Mouse (Mus musculus) cerebellum, adult 18-20 months (tissue): ENCODE data around the gene E2f6.

Experiments used
- DNase-seq, 2 experiments: peaks; one replicate each; pipeline ENCODE4 v3.0.0; 2021

Gene E2f6

DNA sequence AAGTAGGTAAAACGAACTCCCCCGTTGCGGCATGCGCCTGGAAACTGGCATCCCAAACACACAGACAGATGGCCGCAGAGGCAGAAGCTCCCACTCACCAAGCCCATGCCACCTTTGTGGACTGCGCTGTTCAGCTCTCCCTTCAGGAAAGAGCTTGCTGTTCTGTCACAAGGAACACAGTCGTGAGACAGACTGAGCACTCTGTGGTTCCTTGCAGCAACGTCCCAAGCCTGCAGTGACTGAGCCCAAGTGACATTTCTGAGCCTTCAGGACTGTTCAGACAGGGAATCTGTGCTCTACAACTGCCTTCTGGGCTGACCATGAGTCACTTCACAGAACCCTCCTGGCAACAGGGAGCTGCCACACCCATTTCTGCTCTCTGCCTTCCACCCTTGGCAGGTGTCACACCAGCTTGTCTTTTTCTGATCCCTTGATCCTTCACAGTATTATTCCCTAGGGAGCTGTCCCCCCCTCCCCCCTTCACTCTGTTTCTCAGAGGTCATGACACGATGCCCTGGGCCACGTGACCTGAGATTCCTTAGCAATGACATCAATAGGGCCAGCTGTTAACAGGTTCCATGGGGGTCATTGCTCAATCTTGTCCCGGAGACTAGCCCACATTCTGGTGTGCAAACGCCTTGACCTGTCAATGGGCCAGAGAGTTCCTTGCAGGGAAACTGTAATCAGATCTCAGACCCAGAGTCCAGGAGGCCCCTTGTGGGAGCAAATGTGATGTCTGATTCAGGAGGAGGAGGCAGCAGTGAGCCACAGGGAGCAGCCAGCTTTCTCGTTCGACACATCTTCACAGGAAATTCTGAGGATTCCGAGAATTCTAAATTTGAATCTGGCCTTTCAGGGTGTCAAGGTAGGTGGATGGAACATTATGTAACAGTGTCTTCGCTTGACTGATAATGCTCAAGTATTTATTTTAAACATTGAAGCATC, 39.9 kb downstream of the E2f6 start:
- DNase-seq: peak; percentile 77 to 79

DNA sequence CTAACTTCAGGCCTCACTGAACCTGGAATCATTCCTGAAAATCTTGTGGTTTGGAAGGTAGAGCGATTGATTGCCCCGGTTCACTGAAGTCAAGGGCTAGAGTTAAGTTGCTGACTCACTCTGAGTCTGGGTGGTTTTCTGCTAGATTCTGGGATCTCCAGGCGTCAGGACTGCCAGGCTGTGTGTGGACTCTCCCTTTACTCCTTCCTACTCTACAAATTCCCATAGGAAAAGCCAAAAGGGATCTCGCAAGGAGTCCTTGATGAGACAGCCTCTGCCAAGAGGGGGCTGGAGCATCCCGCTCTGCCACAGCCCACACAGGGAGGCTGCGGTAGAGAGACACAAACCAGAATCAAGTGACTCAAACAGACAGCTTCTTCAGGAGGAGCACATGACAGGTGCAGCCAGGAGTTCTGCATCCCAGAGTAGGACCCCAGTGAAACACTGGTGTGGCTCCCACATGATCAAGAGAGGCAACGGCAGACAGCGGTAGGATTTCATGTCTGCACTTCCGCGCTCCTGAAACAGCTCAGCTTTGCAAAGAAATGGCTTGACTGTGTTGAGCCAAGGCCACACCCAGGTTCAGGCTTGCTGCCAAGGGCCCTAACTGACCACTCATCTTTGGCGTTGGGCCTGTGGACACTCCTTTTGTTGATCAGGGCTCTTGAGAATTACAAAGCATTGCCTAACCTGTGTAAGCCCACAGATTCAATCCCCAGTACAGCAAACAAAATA, 42.8 kb downstream of the E2f6 start:
- peak in 1 of 2 experiments; percentile 47 for DNase-seq

DNA sequence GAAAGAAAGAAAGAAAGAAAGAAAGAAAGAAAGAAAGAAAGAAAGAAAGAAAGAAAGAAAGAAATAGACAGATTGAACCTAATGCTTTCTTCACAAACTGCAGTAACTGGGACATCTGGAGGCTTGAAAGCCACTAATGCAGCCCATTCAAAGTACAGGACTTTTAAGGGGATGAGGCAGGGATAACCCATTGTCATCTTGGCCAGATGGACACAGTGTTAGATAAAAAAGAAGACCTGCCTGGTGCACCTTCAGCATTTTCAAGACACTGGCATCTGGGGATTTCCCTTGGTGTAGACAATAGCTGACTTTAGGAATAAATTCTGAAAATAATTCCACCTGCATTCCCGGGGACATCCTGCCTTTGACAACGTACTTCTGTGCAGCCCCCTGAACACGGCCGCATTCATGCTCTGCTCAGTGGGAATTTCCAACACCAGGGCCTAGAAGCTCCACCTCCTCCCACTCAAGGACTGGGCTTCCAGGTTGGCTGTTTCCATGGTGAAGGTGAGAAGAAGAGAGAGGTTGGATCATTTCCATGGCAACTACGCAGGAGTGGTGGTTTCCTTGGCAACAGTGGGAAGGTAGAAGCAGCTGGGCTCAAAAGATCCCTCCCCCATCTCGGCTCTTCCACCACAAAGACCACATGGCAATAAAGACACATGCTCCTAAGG, 45.0 kb downstream of the E2f6 start:
- peak; percentile 67 to 77 for DNase-seq

DNA sequence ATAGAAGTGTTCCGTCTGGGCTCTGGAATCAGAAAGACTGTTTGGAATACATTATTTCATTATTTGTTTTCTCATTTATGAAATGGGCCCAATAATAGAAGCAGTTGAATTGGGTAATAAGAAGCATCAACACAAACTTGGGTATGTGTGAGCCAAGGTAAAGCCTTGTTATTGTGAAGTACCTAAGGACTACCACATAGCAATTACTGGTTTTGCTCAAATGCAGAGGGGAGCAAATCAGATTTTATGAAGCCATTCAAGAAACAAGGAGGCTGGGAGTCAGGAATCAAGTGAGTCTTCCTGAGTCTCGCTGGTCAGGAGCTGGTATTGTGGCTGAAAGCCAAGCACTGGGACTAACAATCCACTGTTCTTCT, 45.5 kb downstream of the E2f6 start:
- no peak for DNase-seq

DNA sequence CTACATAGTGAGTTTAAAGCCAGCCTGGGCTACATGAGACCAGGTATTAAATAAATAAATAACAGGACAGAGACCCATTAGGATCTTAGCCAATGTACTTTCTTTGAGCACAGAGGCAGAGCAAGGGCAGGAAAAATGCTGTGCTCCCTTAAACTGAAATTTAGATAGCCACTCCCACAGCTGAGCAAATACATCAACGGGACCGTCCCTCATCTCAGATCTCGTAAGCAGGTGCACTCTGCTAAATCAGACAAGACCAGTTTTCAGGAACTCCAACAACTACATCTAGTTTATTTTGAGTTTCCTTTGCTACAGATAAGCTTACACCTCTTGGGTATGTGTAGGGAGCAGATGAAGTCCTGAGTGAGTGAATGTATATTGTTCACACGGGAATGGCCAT, 47.3 kb downstream of the E2f6 start:
- no peak for DNase-seq

DNA sequence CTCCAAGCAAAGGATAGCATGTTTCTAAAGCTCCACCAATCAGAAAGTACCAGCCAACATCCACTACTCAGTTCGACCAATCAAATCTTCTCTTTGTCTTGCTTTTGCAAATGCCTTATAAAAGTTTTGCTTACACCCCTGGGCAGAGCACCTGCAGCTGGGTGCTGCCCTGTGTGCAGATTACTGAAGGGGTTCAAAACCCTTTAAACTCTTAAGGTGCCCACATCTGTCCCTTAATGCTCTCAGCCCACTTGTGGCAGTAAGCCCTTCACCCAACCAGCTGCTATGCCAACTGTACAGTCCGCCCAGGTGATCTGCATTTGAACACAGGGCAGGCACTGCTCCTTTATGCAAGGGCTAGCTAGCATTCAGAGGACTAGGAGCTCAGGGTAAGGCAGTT, 49.0 kb downstream of the E2f6 start:
- DNase-seq: no peak

DNA sequence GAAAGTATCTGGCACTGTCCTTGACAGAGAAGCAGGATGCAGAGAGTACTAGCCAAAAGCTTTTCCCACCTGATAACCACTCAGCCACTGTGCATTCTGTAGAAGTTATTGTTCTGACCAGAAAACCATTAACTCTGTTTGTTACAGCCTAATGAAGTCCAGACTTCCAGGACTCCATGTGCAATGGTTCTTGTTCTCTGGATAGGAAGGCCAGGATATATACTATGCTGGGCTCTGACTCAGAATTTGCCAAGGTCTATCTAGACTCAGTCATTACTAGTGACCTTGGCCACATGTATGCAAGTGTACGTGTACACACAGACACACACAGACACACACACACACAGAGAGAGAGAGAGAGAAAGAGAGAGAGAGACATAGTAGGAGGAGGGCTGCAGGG, 49.8 kb downstream of the E2f6 start:
- no peak for DNase-seq

DNA sequence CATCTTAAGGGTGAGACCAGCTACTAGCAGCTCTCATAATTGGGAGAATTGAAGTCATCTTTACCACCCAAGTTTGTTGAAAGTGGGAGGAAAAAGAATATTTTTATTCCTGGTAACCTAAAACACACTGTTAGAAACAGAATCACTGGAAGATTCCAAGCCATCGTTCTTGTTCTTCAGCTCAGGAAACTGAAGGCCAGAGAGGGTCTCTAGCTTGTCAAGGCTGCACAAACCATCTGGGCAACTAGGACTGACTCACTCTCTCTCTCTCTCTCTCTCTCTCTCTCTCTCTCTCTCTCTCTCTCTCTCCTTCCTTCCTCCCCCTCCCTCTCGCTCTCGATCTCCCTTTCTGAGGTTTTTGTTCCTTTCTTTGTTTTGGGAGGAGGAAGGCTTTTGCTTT, 50.2 kb downstream of the E2f6 start:
- no peak for DNase-seq

DNA sequence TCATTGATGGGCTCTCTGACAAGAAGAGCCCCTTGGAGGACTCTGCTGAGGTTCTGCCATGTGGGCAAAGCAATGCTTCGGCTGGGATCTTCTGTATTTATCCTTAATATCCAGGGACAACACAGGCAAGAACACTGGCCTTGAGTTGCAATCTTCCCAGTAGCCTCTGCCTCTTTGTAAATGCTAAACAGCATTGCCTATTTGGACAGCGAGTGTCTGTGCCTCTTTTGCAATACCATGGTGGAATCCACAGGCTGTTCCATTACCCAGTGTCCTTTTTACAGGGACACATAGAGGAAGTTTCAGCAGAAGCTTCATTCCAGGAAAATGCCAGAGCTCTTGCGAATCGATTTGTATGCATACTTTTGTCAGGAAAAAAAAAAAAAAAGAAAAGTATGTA, 53.7 kb downstream of the E2f6 start:
- no peak for DNase-seq

DNA sequence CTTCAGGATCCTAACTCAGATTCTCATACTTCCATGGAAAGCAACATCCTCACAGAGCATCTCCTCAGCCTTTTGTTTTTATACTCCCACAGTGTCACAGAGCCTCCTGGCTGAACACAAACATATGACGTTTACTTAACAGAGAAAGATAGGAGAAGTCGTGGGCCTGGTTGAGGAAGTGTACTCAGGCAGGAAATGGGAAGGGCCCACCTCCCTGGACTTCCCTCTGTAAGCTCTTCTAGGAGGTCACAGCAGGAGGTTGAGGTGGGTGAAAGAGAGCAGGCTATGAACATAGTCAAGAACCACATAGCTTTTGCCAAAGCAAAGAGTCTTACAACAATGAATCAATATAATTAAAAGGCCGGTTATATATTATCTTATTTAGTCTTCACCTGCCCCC, 55.1 kb downstream of the E2f6 start:
- DNase-seq: no peak

DNA sequence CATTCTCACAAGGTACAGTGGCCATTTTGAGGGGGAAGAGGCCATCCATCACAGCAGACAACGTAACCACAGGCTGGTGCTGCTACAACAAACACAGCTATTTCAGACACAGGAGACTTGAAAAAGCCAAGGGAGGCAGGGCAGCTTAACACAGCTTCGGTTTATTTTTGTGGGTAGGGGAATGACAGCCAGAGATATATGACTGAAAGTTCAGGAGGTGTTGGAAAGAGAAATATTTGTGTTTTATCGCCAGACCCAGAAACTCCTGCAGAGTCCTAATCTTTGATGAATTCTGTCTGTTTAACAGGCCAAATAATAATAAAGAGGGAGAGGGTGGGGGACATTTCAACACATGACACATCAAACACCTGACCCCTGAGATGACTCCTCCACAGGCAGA, 55.7 kb downstream of the E2f6 start:
- no peak for DNase-seq

DNA sequence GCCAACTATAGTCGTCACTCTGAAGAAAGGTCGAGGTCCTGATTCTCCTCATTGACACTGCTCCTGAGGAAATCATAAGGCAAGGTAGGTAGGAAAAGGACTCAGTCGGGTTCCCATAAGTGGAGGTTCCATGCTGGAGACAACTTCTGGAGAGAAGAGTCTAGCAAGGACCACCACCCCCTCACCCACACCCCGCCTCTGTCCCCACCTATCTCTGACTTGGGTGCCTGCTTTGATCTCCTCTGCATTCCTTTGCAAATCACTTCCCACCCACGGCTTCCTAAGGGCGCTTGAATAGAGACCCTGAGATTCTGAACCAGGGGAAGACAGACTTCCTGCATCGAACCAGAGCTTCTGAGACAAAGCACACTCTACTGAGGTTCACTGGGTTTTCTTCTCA, 56.5 kb downstream of the E2f6 start:
- DNase-seq: no peak

DNA sequence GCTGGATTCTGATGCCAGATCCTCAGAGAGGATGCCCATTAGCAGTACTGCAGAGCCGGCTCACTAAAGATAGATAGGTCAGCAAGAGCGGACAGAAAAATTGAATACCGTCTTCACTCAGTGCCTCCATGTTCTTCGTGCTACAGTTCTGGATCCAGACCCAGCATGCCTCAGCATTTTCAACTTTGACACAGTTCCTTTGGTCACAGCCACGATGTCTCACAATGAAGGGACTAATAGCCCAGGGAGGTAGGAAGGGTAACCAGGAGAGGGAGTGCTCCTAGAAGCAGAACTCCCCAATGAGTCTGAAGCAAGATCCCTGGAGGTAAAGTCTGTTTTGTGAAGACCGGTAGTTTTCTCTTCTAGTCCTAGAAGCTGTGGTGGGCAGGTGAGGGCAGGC, 57.9 kb downstream of the E2f6 start:
- DNase-seq: no peak

DNA sequence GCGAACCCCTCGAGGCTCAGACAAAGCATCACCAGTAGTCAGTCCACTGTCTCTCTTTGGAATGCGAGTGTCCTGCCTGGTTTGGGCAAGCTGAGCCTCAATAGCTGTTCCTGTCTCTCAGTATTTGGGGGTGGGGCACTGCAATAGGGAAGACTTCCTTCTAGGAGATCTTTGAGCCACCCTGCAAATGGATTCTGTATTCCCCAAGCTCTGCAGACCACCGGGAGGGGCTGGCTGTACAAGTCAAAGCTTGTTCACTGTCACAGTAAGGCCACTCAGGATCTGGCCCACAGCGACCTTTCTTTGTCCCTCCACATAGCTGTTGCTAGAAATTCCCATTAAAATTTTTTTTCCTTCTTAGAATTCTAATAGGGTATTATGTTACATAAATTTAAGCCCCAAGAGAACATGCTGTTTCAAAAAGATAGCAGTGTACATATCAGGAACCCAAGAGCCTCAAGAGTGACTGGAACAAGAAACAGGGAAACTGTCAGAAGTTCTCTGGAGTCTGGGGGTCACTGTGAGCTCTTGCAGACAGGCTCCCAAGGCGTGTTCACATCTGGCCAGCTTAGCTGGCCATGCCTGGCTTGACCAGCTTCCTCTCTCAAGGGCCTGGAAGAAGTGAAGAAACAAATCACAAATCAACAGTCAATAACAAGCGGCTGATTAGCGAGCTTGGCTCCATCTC, 58.5 kb downstream of the E2f6 start:
- no peak for DNase-seq

DNA sequence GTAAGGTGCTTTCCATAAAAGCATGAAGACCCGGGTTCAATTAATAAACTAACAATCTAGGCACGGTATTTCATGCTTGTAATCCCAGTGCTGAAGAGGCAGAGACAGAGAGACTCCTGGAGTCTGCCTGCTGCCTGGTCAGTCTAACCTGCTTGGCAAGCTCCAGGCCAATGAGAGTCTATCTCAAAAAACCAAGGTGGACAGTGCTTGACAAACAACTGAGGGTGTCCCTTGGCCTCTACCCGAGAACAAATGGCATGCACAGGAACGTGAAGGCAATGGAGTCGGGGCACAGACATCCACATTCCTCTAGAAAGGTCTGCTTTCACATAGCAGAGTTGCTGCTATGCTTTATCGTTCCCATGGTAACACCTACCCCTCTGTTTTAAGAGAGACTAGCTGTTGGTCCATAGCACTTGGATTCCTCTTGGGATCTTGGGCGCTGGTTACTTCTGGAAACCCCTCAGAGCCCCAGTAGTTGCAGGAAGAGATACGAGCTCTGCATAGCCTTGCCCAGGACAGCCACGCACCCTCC, 59.2 kb downstream of the E2f6 start:
- no peak for DNase-seq

DNA sequence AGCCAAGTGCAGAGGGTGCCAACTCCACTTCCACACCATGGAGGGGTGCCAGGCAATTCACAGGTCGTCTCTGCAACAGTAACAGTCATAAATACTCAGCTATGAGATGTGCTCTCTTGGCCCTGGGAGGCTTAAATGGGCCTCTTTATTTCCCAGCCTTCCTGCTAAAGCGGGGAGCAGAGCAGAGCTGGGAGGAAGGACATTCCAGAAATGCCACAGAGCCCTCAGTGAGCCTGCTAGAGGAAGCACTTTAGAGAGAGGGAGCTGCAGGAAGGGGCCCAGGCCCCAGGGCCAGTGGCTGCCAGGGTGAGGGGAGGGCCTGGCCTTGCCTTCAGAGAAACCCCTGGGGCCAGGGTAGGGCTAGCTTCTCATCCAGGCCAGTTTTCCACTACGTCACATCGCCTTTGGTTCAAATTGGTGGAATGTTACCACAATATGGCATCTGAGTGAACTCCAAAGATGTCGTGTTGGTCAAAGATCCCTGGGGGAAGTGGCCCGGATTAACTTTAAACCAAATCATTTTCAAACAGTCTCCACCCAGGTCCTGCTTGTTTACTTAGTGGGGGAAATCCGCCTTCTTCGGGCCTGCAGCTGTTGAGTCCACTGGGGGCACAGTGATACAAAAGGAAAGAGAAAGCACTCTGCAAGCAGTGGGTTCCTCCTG, 59.8 kb downstream of the E2f6 start:
- DNase-seq: peak; percentile 73 to 77

DNA sequence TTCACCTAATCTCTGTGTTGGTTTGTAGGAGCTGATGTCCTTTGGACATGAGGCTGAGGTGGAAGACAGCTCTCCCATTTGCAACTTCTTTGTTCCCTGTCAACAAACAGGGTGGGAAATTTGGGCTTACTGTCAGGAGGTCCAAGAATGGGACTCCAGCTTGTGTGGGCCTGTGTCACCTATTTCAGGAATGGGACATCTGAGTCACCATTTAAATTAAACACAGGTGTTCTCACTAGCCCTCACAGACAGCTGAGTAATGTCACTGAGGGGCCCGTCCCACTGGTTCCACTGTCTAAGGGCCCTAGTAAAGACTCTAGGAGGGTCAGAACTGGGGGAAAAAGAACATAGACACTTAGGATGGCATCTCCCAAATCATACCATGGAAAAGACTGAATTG, 61.2 kb downstream of the E2f6 start:
- no peak for DNase-seq

DNA sequence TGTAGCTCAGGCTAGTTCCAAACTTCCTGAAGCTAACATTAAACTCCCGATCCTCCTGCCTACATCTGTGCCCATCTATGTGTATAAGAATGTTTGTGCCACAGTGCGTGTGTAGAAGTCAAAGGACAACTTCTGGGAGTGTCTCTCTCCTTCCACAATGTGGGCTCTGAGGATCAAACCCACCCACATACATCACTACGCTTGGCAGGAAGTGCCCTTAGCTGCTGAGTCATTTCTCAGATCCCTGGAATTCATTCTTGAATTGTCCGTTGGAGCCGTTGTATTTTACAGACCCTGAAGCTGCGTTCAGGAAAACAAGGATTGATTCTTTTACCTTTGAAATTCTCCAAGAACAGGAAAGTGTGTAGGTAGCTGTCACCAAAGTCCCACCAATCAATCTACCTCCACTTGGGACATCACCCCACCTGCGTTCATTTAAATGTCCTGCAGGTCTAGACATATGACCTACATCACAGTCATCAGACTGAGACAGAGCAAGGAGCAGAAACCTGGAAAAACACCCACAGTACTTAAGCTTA, 62.2 kb downstream of the E2f6 start:
- no peak for DNase-seq

DNA sequence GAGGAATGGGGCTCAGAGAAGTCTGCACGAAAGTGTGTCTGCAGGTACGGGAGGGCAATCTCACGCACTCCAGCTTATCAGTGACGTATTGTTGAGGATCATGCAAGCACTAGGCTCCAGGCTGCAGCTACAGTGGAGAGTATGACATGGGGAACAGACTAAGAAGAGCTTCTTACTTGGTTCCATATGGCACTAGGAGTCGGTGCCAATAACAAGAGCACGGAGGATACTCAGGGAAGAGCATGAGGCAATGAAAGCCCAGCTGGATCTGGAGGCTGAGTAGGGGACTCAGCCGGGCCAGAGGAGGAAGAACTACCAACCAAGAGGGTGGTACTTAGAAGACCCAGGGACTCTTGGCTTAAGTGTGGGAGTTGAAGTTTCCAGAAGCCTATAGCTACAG, 62.8 kb downstream of the E2f6 start:
- DNase-seq: peak; percentile 74 to 83

DNA sequence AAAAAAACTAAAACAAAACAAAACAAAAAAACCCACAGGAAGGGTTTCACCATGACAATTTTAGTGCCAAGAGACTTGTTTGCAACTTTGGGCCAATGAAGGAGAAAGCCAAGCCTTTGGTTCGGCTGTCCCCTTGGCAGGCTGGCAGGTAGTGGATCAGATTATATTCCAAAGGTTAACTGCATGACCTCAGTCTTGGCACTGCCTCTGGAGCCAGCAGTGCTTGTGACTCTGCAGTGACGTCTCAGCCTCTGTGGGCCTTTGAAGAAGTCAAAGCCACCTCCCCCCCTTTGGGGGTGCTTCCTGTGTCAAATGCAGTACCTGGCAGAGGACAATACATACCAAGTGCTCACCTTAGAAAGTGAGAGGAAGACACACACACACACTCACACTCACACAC, 63.3 kb downstream of the E2f6 start:
- peak; percentile 40 to 48 for DNase-seq

DNA sequence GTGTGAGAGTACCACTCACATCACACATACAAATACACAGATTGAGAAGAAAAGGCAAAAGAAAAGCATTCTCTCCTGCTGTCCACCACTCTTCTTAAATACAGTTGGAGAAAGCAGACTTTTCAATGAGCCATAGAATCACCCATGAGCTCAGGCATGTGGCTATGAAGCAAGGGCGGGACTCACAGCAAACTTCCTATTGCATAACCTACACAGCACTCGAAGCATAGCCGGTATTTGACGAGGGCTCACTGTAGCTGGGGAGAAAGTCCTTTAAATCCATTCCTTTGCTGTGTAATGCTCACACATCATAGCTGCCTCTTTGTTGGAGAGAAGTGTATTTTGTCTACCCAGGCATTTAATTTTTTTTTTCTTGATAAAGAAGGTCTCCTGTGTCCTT, 64.5 kb downstream of the E2f6 start:
- DNase-seq: no peak

DNA sequence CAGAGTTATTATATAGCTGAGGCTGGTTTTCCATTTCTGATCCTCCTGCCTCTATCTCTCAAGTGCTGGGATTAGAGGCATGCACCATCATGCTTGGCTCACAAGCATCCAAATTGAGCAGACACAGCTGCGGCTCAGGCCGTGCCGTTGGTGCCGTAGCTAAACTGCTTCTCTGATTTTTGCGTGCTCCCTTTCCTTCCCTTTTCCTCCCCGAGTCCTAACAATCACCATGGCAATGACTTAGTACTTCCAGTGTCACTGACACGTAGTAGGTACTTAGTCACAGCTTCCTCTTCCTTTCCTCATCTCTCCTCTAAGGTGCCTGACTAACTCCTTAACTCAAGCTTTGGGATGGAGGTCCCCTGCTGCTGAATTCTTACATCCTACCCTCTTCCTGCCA, 64.9 kb downstream of the E2f6 start:
- DNase-seq: no peak
